Mouse (Mus musculus) heart, adult 2 months (tissue): Measurements from ENCODE around the gene Dnajc22.

Experiments used
- CTCF ChIP-seq: fragments of 200-600 bp; IDR thresholded peaks from 2 replicates; pipeline ENCODE4 v1.8.1; 2022; ENCODE audit warnings: antibody characterized with exemption, mild to moderate bottlenecking, moderate library complexity
- EP300 ChIP-seq: fragments of 200-500 bp; IDR thresholded peaks from 2 replicates; pipeline ENCODE4 v1.6.1; 2011; ENCODE audit warnings: low read depth, low read length, control low read depth; ENCODE audit not compliant: insufficient read depth
- POLR2A ChIP-seq: fragments of 200-500 bp; IDR thresholded peaks from 2 replicates; pipeline ENCODE4 v1.6.1; 2011; ENCODE audit warnings: mild to moderate bottlenecking, low read depth, low read length, control low read depth; ENCODE audit not compliant: insufficient read depth

DNA sequence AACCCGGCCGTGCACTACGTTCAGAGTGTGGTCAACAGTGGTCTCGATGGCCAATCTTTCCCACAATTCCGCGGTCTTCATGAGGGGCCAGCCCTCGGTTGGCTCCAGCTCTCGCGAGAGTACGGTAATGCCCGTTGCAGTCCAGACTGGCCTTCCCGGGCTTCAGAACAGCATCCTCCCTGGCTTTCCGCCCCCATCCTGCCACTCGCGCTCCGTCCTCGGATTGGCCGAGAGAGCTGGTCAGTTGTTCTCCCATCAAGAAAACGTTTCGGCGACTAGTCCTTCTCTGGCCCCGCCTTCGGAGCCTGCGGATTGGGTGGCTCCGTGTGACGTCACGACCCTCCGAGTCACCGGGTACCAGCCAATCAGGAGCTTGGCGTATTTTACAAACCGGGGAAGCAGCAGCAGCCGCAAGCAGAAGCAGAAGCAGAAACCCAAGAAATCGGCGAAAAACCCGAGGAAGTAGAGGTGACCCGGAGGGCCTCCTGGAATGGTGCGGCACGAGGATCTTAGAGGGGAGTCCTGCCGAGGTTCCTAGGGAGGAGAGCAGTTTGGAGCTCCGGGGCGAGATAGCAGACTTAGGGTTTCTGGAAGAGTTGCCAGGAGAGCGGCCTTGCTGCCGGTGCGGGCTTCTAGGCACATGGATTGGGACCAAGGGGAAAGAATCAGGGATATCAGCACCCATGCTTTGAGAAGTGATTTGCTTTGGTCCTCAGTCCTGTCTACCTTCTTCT lies 18.2 kb upstream of the Dnajc22 start:
- peak; percentile 90 for TF ChIP-seq POLR2A
- TF ChIP-seq CTCF: no peak
- 0 out of 2 replicates have a peak, but pooled peaks have one; percentile 30 for TF ChIP-seq EP300
